Mouse (Mus musculus) MEL (cell line): Measurements from ENCODE around the gene Snrpd2. TPM values are rescaled to one million over a fixed set of nuclear protein-coding genes. Genes with fewer than 3 reads are reported as not detected.

Experiments
- DNase-seq: peaks from one replicate; pipeline ENCODE4 v3.0.0; 2011; ENCODE audit warnings: low read depth, low spot score
- H3K27ac ChIP-seq: 2 replicates; pipeline ENCODE4 v1.5.1; 2012; ENCODE audit warnings: low read depth, mild to moderate bottlenecking, control low read depth, low read length, moderate library complexity; ENCODE audit not compliant: control insufficient read depth
- H3K27me3 ChIP-seq, 2 experiments: fragments of 150-350 bp in 1 of 2; sonication (generic) in 1 of 2; 2 replicates each; pipeline ENCODE4 v1.6.1; 2012; ENCODE audit warnings: low read length in 2 of 2, mild to moderate bottlenecking in 2 of 2, improper control_type of control experiment in 1 of 2, moderate library complexity in 1 of 2; ENCODE audit not compliant: insufficient read depth in 2 of 2, control insufficient read depth in 1 of 2
- H3K36me3 ChIP-seq, 2 experiments: 2 replicates each; pipeline ENCODE4 v1.6.1; 2012 to 2014; ENCODE audit warnings: low read length in 2 of 2, improper control_type of control experiment in 1 of 2, inconsistent platforms in 1 of 2, mild to moderate bottlenecking in 1 of 2; ENCODE audit not compliant: insufficient read depth in 2 of 2, control insufficient read depth in 1 of 2
- H3K4me1 ChIP-seq, 2 experiments: fragments of 150-350 bp in 1 of 2; sonication (generic) in 1 of 2; 2 replicates each; pipeline ENCODE4 v1.6.1; 2012; ENCODE audit warnings: low read length in 2 of 2, improper control_type of control experiment in 1 of 2, mild to moderate bottlenecking in 1 of 2; ENCODE audit not compliant: insufficient read depth in 2 of 2, control insufficient read depth in 1 of 2
- H3K4me3 ChIP-seq, 2 experiments: fragments of 150-350 bp in 1 of 2; sonication (generic) in 1 of 2; 2 replicates each; pipeline ENCODE4 v1.5.1; 2012; ENCODE audit warnings: low read depth in 2 of 2, low read length in 2 of 2, mild to moderate bottlenecking in 2 of 2, moderate library complexity in 2 of 2, control low read depth in 1 of 2, improper control_type of control experiment in 1 of 2; ENCODE audit not compliant: control insufficient read depth in 1 of 2, insufficient read depth in 1 of 2
- H3K79me2 ChIP-seq: 2 replicates; pipeline ENCODE4 v1.6.1; 2012; ENCODE audit warnings: mild to moderate bottlenecking, low read length, moderate library complexity; ENCODE audit not compliant: control insufficient read depth, poor library complexity, insufficient read depth
- H3K9ac ChIP-seq: 2 replicates; pipeline ENCODE4 v1.6.1; 2012; ENCODE audit warnings: low read depth, mild to moderate bottlenecking, control low read depth, low read length, moderate library complexity; ENCODE audit not compliant: control insufficient read depth, poor library complexity, severe bottlenecking
- H3K9me3 ChIP-seq: fragments of 150-350 bp; sonication (generic); replicated peaks from 2 replicates; pipeline ENCODE4 v1.6.1; 2012; ENCODE audit warnings: mild to moderate bottlenecking, low read length, improper control_type of control experiment, moderate library complexity; ENCODE audit not compliant: insufficient read depth
- BHLHE40 ChIP-seq: IDR thresholded peaks from 2 replicates; pipeline ENCODE4 v1.6.1; 2012; ENCODE audit warnings: low read depth, mild to moderate bottlenecking, inconsistent platforms, low read length, improper control_type of control experiment, borderline replicate concordance
- CHD1 ChIP-seq: IDR thresholded peaks from 2 replicates; pipeline ENCODE4 v1.6.1; 2012; ENCODE audit warnings: low read depth, mild to moderate bottlenecking, inconsistent platforms, low read length, improper control_type of control experiment
- CHD2 ChIP-seq: IDR thresholded peaks from 2 replicates; pipeline ENCODE4 v1.6.1; 2011; ENCODE audit warnings: low read length, improper control_type of control experiment
- CTCF ChIP-seq, 3 experiments: IDR thresholded peaks in 2 of 3; conservative IDR thresholded peaks in 1 of 3; 2 replicates each; pipeline ENCODE4 v1.5.1; 2011 to 2012; ENCODE audit warnings: low read length in 3 of 3, low read depth in 2 of 3, mild to moderate bottlenecking in 2 of 3, improper control_type of control experiment in 1 of 3, inconsistent platforms in 1 of 3, mixed read lengths in 1 of 3, moderate library complexity in 1 of 3; ENCODE audit not compliant: control insufficient read depth in 1 of 3, insufficient read depth in 1 of 3, poor library complexity in 1 of 3, severe bottlenecking in 1 of 3
- E2F4 ChIP-seq: IDR thresholded peaks from 2 replicates; pipeline ENCODE4 v1.6.1; 2011; ENCODE audit warnings: low read depth, low read length, improper control_type of control experiment, borderline replicate concordance
- ELF1 ChIP-seq: IDR thresholded peaks from 2 replicates; pipeline ENCODE4 v1.6.1; 2014; ENCODE audit warnings: low read depth, mild to moderate bottlenecking, inconsistent platforms, low read length, improper control_type of control experiment, moderate library complexity
- EP300 ChIP-seq, 2 experiments: IDR thresholded peaks; 2 replicates each; pipeline ENCODE4 v1.6.1; 2011; ENCODE audit warnings: improper control_type of control experiment in 2 of 2, low read length in 2 of 2, low read depth in 1 of 2, mild to moderate bottlenecking in 1 of 2
- ETS1 ChIP-seq: IDR thresholded peaks from 2 replicates; pipeline ENCODE4 v1.6.1; 2012; ENCODE audit warnings: low read depth, mild to moderate bottlenecking, inconsistent platforms, low read length, improper control_type of control experiment, moderate library complexity
- GABPA ChIP-seq: IDR thresholded peaks from 2 replicates; pipeline ENCODE4 v1.6.1; 2012; ENCODE audit warnings: low read depth, mild to moderate bottlenecking, inconsistent platforms, low read length, improper control_type of control experiment, moderate library complexity
- GATA1 ChIP-seq: IDR thresholded peaks from 2 replicates; pipeline ENCODE4 v1.6.1; 2011; ENCODE audit warnings: low read depth, low read length, improper control_type of control experiment
- HCFC1 ChIP-seq: IDR thresholded peaks from 2 replicates; pipeline ENCODE4 v1.6.1; 2012; ENCODE audit warnings: low read depth, mild to moderate bottlenecking, inconsistent platforms, low read length, improper control_type of control experiment, moderate library complexity
- JUND ChIP-seq: IDR thresholded peaks from 2 replicates; pipeline ENCODE4 v1.6.1; 2011; ENCODE audit warnings: low read depth, mild to moderate bottlenecking, improper control_type of control experiment, low read length
- KAT2A ChIP-seq: conservative IDR thresholded peaks from 2 replicates; pipeline ENCODE4 v1.6.1; 2012; ENCODE audit warnings: low read depth, low read length, improper control_type of control experiment, inconsistent platforms
- MAX ChIP-seq: IDR thresholded peaks from 2 replicates; pipeline ENCODE4 v1.6.1; 2011; ENCODE audit warnings: low read length, improper control_type of control experiment
- MAZ ChIP-seq: IDR thresholded peaks from 2 replicates; pipeline ENCODE4 v1.6.1; 2012; ENCODE audit warnings: low read depth, mild to moderate bottlenecking, inconsistent platforms, low read length, improper control_type of control experiment
- MEF2A ChIP-seq: IDR thresholded peaks from 2 replicates; pipeline ENCODE4 v1.6.1; 2014; ENCODE audit warnings: low read depth, mild to moderate bottlenecking, inconsistent platforms, low read length, improper control_type of control experiment; ENCODE audit not compliant: poor library complexity, insufficient replicate concordance, severe bottlenecking; ENCODE audit errors: extremely low read depth
- MXI1 ChIP-seq: IDR thresholded peaks from 2 replicates; pipeline ENCODE4 v1.6.1; 2011; ENCODE audit warnings: mild to moderate bottlenecking, low read depth, low read length, improper control_type of control experiment
- MYB ChIP-seq: IDR thresholded peaks from 2 replicates; pipeline ENCODE4 v1.6.1; 2011; ENCODE audit warnings: mild to moderate bottlenecking, low read depth, low read length, improper control_type of control experiment
- MYC ChIP-seq: IDR thresholded peaks from 2 replicates; pipeline ENCODE4 v1.6.1; 2011; ENCODE audit warnings: low read depth, mild to moderate bottlenecking, low read length, improper control_type of control experiment, moderate library complexity
- NELFE ChIP-seq: IDR thresholded peaks from 2 replicates; pipeline ENCODE4 v1.6.1; 2011; ENCODE audit warnings: low read depth, low read length, improper control_type of control experiment
- NRF1 ChIP-seq: IDR thresholded peaks from 2 replicates; pipeline ENCODE4 v1.6.1; 2014; ENCODE audit warnings: low read depth, mild to moderate bottlenecking, inconsistent platforms, low read length, improper control_type of control experiment, moderate library complexity; ENCODE audit not compliant: poor library complexity, insufficient read depth, severe bottlenecking
- POLR2A ChIP-seq, 2 experiments: IDR thresholded peaks; 2 replicates each; pipeline ENCODE4 v1.6.1; 2011 to 2012; ENCODE audit warnings: low read length in 2 of 2, mild to moderate bottlenecking in 2 of 2, control low read depth in 1 of 2, improper control_type of control experiment in 1 of 2, low read depth in 1 of 2, moderate library complexity in 1 of 2; ENCODE audit not compliant: control insufficient read depth in 1 of 2, insufficient read depth in 1 of 2, poor library complexity in 1 of 2
- POLR2AphosphoS2 ChIP-seq: IDR thresholded peaks from 2 replicates; pipeline ENCODE4 v1.6.1; 2011; ENCODE audit warnings: low read length, improper control_type of control experiment
- POLR2AphosphoS5 ChIP-seq: IDR thresholded peaks from 2 replicates; pipeline ENCODE4 v1.6.1; 2012; ENCODE audit warnings: low read depth, borderline replicate concordance, mild to moderate bottlenecking, inconsistent platforms, low read length, moderate library complexity, mixed read lengths
- RAD21 ChIP-seq: IDR thresholded peaks from 2 replicates; pipeline ENCODE4 v1.6.1; 2011; ENCODE audit warnings: mild to moderate bottlenecking, low read depth, low read length, improper control_type of control experiment
- RCOR1 ChIP-seq: IDR thresholded peaks from 2 replicates; pipeline ENCODE4 v1.6.1; 2012; ENCODE audit warnings: low read depth, mild to moderate bottlenecking, inconsistent platforms, low read length, improper control_type of control experiment
- SIN3A ChIP-seq: IDR thresholded peaks from 2 replicates; pipeline ENCODE4 v1.6.1; 2012; ENCODE audit warnings: low read length, improper control_type of control experiment, inconsistent platforms
- SMC3 ChIP-seq: IDR thresholded peaks from 2 replicates; pipeline ENCODE4 v1.6.1; 2011; ENCODE audit warnings: low read depth, low read length, improper control_type of control experiment
- TAL1 ChIP-seq: IDR thresholded peaks from 2 replicates; pipeline ENCODE4 v1.6.1; 2012; ENCODE audit warnings: mild to moderate bottlenecking, inconsistent platforms, low read length, moderate library complexity, mixed read lengths
- TBP ChIP-seq: IDR thresholded peaks from 2 replicates; pipeline ENCODE4 v1.8.0; 2011; ENCODE audit warnings: low read depth, low read length, improper control_type of control experiment
- TCF12 ChIP-seq: IDR thresholded peaks from 2 replicates; pipeline ENCODE4 v1.6.1; 2014; ENCODE audit warnings: low read depth, mild to moderate bottlenecking, inconsistent platforms, low read length, improper control_type of control experiment, moderate library complexity
- USF1 ChIP-seq: IDR thresholded peaks from 2 replicates; pipeline ENCODE4 v1.6.1; 2014; ENCODE audit warnings: low read depth, mild to moderate bottlenecking, inconsistent platforms, low read length, improper control_type of control experiment, moderate library complexity
- USF2 ChIP-seq, 2 experiments: IDR thresholded peaks; 2 replicates each; pipeline ENCODE4 v1.6.1; 2011 to 2012; ENCODE audit warnings: improper control_type of control experiment in 2 of 2, low read length in 2 of 2, borderline replicate concordance in 1 of 2, inconsistent platforms in 1 of 2, low read depth in 1 of 2, mild to moderate bottlenecking in 1 of 2; ENCODE audit not compliant: insufficient read depth in 1 of 2
- ZC3H11A ChIP-seq: IDR thresholded peaks from 2 replicates; pipeline ENCODE4 v1.6.1; 2012; ENCODE audit warnings: low read depth, mild to moderate bottlenecking, inconsistent platforms, low read length, improper control_type of control experiment
- ZKSCAN1 ChIP-seq: IDR thresholded peaks from 2 replicates; pipeline ENCODE4 v1.6.1; 2012; ENCODE audit warnings: low read depth, mild to moderate bottlenecking, inconsistent platforms, low read length, improper control_type of control experiment, moderate library complexity
- ZMIZ1 ChIP-seq: IDR thresholded peaks from 2 replicates; pipeline ENCODE4 v1.6.1; 2012; ENCODE audit warnings: low read depth, mild to moderate bottlenecking, inconsistent platforms, low read length, improper control_type of control experiment, moderate library complexity
- ZNF384 ChIP-seq: IDR thresholded peaks from 2 replicates; pipeline ENCODE4 v1.6.1; 2012; ENCODE audit warnings: low read depth, mild to moderate bottlenecking, inconsistent platforms, low read length, improper control_type of control experiment
- polyA plus RNA-seq, 2 experiments: library from polyadenylated mRNA; stranded (reverse) in 1 of 2; unstranded in 1 of 2; fragments of >175 nt in 1 of 2; fragments of >200 nt in 1 of 2; gene quantifications; 2 replicates each; pipeline versions ENCODE4 v1.2.1 to v1.2.4; 2012; ENCODE audit warnings: low replicate concordance in 2 of 2, low read depth in 1 of 2; ENCODE audit not compliant: insufficient read length in 2 of 2, insufficient read depth in 1 of 2, missing spikeins in 1 of 2
- total RNA-seq: library from RNA; depleted of rRNA; stranded (reverse); fragments of 300-350 nt; gene quantifications from 2 replicates; pipeline ENCODE4 v1.2.3, GENCODE M21; 2012

The Snrpd2 gene
- total and polyA plus RNA-seq, 3 experiments, result 234 to 345 TPM; not detected in 1

- Histone ChIP-seq H3K9ac (peak overlapping the region; percentile 18), H3K4me3 (peak overlapping the region; percentile 1 to 46), H3K9me3 (no peaks in the 10 kb centered on the region), H3K79me2 (no peaks in the 10 kb centered on the region), H3K36me3 (peaks cover 0 to 8% of the 10 kb centered on the region in 2 experiments; a peak in 2 of 4 replicates), H3K4me1 (peaks cover 9 to 22% of the 10 kb centered on the region in 2 experiments), H3K27me3 (no peaks in the 10 kb centered on the region), H3K27ac (no peak overlapping the region)
- DNase-seq, result peak; percentile 88
- no peak for TF ChIP-seq CHD1
- TF ChIP-seq ZC3H11A, result peak; percentile 87
- no peak for TF ChIP-seq POLR2AphosphoS2
- no peak for TF ChIP-seq POLR2AphosphoS5
- peak; percentile 71; the same call in 1 of the 2 replicates for TF ChIP-seq MAZ
- no peak for TF ChIP-seq JUND
- no peak for TF ChIP-seq TBP
- no peak for TF ChIP-seq USF2 (IDR thresholded peaks at IDR 0.05; ENCODE audit: borderline replicate concordance in 1 of 2, insufficient read depth in 1 of 2, low read depth in 1 of 2, low read length in 2 of 2)
- TF ChIP-seq GATA1, result no peak
- TF ChIP-seq ELF1, result no peak
- TF ChIP-seq MYC, result 0 out of 2 replicates have a peak, but pooled peaks have one; percentile 42
- TF ChIP-seq HCFC1, result no peak
- TF ChIP-seq NELFE, result no peak
- no peak for TF ChIP-seq ETS1
- TF ChIP-seq CHD2, result no peak
- no peak for TF ChIP-seq E2F4
- TF ChIP-seq MXI1, result 0 out of 2 replicates have a peak, but pooled peaks have one; percentile 4
- peak; percentile 94 for TF ChIP-seq SMC3
- no peak for TF ChIP-seq MAX
- no peak for TF ChIP-seq ZKSCAN1
- TF ChIP-seq MEF2A, result no peak
- no peak for TF ChIP-seq USF1
- no peak for TF ChIP-seq GABPA
- TF ChIP-seq EP300 (IDR thresholded peaks at IDR 0.05; ENCODE audit: low read depth in 1 of 2, low read length in 2 of 2), result no peak
- TF ChIP-seq BHLHE40, result no peak
- TF ChIP-seq ZNF384, result no peak
- TF ChIP-seq POLR2A (IDR thresholded peaks at IDR 0.05; ENCODE audit: control insufficient read depth in 1 of 2, insufficient read depth in 1 of 2, low read depth in 1 of 2, low read length in 2 of 2, poor library complexity in 1 of 2), result no peak
- TF ChIP-seq CTCF (IDR thresholded peaks at IDR 0.05 in 2 of 3, conservative IDR thresholded peaks at IDR 0.05 in 1 of 3; ENCODE audit: control insufficient read depth in 1 of 3, insufficient read depth in 1 of 3, low read depth in 2 of 3, low read length in 3 of 3, poor library complexity in 1 of 3, severe bottlenecking in 1 of 3), result peak; percentile 80 to 98 (median 97)
- TF ChIP-seq ZMIZ1, result no peak
- no peak for TF ChIP-seq RCOR1
- no peak for TF ChIP-seq NRF1
- no peak for TF ChIP-seq TAL1
- TF ChIP-seq SIN3A, result peak; percentile 73; the same call in 1 of the 2 replicates
- no peak for TF ChIP-seq TCF12
- TF ChIP-seq RAD21, result peak; percentile 94
- no peak for TF ChIP-seq MYB
- TF ChIP-seq KAT2A, result no peak
Measured at GRCm38 (mm10) chr7:19178443-19179092, 29.0 kb downstream of the Snrpd2 start.
